Mouse (Mus musculus) gastrocnemius, postnatal 25 days (tissue): ENCODE results near the gene Daglb. TPM values are rescaled to one million over a fixed set of nuclear protein-coding genes. Genes with fewer than 3 reads are reported as not detected.

Source experiments
- DNase-seq: peaks from one replicate; pipeline ENCODE4 v3.0.0; 2022
- long read RNA-seq, 2 experiments: library from polyadenylated mRNA; stranded (forward); transcript quantifications; one replicate each; pipeline ENCODE4 v2.0.0; 2021
- total RNA-seq, 2 experiments: library from RNA; stranded (reverse); gene quantifications; 1 replicate in 1 of 2; 2 replicates in 1 of 2; pipeline ENCODE4 v1.2.3; 2021

The Daglb gene
- 1 to 10 TPM; 6.0 to 7.2 TPM for total RNA-seq
- long read RNA-seq, experiment 1, full-length matches to known transcripts: 5 of 8 reads
- long read RNA-seq, experiment 1, partial matches to known transcripts: 2 of 8 reads
- long read RNA-seq, experiment 1, other reads (novel, unspliced or antisense): 1 of 8 reads
- long read RNA-seq, experiment 2, full-length matches to known transcripts: 12 of 15 reads
- long read RNA-seq, experiment 2, partial matches to known transcripts: 2 of 15 reads
- long read RNA-seq, experiment 2, other reads (novel, unspliced or antisense): 1 of 15 reads

DNA sequence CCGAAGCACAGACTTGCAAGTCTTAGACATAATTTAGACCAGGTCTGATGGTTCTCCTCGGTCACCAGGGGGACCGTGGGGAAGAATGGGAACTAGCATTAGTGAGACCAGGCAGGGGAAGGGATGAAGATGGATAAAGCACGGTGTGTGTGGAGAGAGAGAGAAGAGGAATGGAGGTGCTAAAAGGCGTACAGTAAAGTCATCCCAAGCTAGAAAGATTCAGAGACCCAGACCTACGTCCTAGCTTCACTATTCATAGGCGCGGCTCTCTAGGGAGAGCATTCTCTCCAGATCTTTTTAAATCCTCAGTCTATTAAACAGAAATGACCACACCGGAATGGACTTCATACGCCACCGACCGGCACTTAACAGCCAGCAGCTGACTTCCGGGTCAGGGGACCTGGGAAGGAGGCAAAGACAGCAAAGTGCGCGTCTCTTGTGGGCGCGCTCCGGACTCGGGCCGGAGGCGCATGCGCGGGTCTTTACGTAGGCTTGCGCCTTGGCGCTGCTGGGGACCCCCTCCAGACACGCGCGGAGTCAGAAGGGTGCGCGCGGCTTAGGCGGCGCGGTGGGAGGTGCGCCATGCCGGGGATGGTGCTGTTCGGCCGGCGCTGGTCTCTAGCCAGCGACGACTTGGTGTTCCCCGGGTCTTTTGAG is at the start of gene Daglb:
Daglb (plus strand) TSS at position 485 of the 657 bp plus-strand sequence.
- peak; percentile 87 for DNase-seq

- DNase-seq: no peak
Measured at GRCm38 (mm10) chr5:143421484-143421883, 42.9 kb upstream of the Daglb start.

DNA sequence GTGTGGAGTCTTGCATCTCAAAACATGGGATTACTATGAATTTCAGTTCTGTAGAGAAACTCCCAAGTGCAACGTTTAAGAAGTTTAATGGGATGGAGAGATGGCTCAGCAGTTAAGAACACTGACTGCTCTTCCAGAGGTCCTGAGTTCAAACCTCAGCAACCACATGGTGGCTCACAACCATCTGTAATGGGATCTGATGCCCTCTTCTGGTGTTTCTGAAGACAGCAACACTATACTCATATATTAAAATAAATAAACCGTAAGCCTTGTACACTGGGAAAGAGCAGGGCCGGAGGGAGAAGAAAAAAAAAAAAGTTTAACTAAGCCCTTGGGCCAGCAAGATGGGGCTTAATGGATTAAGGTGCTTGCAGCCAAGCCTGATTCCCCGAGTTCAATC is 41.4 kb upstream of the Daglb start:
- DNase-seq: no peak

DNA sequence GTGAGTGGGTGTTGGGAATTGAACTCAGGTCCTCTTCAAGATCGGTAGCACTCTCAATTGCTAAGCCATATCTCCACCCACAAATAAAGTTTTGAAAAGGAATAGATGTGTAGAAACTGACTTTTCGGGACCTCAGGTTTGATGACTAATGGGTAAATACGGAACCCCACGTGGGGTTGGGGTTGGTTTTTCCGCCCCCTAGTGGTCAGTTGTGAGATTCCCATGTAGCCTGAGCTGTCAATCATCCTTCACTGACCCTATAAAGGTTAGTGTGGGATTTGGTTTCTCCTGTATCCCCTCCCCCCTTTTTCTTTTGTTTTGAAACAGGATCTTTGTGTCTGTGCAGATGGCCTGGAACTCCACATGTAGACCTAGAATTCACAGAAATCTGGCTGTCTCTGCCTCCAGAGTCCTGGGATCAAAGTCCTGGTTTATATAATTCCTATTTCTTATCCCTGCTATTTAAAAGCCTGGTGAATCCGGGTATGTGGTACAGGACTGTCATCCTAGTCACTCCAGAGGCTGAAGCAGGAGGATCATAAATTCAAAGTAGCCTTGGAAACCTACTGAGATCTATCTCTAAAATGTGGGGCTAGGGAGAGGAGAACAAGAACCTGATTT is 40.4 kb upstream of the Daglb start:
- no peak for DNase-seq

GRCm38 (mm10) chr5:143434421-143434820 is 30.0 kb upstream of the Daglb start:
- DNase-seq: peak; percentile 41

- no peak for DNase-seq
Measured at GRCm38 (mm10) chr5:143441298-143441697, 23.1 kb upstream of the Daglb start.

DNA sequence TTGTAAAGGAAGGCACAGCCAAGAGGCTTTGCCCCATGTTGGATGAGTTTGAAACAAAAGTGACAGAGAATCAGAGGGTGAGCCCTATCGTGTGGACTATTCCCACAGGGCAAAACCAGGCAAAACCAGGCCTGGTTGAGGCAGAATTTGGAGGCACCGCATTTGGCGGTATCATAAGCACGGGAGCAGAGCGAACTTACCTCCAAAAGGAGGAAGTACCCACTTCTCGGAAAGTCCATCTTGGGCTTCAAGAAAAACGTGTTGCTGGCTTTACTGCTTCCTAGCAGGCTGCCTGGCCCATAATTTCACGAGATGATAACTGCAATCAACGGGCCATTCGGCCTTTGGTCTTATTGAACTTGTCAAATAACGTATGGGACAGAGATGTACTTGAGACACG is 22.6 kb upstream of the Daglb start:
- DNase-seq: no peak

DNA sequence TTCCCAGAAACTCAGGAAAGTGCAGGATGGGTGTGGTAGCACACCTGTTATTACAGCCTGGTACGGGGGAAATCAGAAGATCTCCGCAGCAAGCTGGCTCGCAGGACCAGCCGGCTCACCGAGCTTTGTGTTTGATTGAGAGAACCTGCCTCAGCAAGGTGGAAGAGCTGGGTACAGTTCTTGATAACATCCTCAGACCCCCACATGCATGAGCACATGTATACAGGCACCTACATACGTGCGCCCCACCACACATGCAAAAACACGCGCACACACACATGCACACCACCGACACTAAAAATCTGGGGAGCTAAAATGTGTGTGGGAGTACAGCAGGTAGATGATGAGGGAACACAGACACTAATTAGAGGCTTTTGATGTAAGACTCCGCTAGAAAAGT is 713 bp upstream of the Daglb start:
- no peak for DNase-seq

- DNase-seq: no peak
Measured at GRCm38 (mm10) chr5:143464757-143465118, 354 bp downstream of the Daglb start.

DNA sequence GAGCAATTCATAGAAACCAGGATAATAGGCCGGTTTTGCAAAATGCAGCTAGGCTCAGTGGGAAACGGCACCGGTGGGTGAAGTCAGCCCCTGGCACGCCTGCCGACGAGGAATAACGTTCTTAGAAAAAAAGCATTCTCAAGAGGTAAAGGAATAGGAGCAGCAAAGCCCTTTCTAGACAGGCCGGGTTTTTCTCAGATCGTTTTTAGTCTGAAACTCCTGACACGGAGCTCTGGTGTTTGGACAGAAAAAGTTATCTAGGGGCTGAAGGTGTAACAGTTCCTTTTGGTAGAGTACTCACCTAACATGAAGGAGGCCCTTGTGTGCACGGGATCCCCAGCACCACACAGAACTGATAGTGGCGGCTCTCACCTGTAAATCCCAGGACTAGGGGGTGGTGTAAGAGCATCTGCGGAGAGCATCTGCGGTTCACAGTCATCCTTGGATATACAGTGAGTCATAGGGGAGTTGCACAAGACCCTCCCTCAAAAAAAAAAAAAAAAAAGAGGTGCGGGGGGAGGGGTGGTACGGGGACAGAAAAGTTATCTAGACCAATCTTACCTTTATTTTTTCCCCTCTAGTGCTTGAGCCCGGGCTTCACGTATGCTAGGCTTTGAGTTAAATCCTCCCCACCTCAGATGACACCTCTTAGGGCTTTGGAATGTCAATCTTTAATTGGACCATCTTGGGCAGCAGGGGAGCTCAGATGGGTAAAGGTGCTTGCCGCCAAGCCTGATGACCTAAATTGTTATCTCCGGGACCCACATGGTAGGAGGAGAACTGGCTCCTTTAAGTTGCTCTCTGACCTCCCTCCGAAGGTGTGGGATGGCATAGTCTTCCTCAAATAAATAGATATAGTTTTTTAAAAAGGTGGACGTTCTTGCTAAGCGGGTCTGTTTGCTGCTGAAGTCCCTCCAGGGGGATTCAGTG is 1.0 kb downstream of the Daglb start:
- no peak for DNase-seq

- DNase-seq: no peak
Measured at GRCm38 (mm10) chr5:143466891-143467669, 2.7 kb downstream of the Daglb start.

DNA sequence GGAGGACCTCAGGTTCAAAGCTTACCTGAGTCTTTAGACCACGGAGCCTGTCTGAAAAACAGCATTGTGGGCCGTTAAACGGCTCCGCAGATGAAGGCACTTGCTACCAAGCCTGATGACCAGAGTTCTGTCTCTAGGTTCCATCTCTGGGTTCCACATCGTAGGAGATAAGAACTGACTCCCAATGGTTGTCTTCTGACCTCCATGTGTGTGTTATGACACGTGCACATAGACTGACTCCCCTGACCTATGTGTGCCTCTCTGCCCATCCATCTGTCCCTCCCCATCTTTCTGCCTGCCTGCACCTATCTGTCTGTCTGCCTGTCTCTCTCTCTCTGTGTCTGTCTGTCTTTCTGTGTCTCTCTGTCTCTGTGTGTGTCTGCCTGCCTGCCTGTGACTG is 3.5 kb downstream of the Daglb start:
- no peak for DNase-seq

GRCm38 (mm10) chr5:143469628-143470027 is 5.2 kb downstream of the Daglb start:
- DNase-seq: no peak

DNA sequence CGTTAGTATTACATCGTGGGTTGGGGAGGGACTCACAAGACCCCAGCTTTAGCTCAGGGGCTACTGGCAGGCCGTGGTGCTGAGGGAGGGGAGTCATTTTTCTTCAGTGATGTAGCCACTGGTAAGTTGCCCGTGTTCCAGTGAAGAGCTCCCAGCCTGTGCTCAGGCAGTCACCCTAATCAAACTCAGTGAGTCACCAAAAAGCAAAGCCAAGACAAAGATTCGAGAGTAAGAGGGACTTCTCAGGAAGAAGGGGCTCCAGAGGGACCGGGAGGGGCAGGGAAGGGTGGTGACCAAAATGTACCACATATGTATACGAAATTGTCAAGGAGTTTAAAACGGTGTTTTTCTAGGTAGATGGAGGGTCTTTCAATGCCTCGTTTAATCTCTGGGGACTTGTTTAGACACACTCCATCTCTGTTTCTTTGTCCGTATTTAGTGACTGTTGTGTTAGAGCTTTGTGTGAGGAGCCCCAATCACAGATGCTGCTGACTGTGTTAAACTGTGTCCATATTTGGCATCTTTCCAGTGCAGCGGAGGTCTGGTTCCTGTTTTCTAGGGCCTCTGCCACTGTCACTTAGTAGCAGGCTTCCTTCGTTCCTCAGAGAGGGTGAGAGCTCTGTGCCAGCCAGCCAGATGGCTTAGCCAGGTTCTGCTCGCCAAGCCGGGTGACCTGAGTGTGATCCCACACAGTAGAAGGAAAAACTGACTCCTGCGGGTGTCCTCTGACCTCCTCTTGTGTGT is 6.2 kb downstream of the Daglb start:
- DNase-seq: peak; percentile 24

DNA sequence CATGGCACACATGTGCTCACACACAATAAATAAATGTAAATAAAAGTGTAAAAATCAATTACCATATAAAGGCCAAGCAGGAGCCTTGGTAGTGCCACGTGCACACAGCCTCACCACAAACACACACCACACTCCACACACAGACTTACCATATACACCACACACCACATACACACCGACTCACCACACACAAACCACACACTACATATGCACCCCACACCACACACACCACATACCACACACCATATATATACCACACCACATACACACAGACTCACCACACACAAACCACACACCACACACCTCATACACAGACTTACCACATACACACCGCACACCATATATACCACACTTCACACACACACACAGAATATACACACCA is 6.8 kb downstream of the Daglb start:
- DNase-seq: no peak

- DNase-seq: no peak
Measured at GRCm38 (mm10) chr5:143471953-143472618, 7.7 kb downstream of the Daglb start.

DNA sequence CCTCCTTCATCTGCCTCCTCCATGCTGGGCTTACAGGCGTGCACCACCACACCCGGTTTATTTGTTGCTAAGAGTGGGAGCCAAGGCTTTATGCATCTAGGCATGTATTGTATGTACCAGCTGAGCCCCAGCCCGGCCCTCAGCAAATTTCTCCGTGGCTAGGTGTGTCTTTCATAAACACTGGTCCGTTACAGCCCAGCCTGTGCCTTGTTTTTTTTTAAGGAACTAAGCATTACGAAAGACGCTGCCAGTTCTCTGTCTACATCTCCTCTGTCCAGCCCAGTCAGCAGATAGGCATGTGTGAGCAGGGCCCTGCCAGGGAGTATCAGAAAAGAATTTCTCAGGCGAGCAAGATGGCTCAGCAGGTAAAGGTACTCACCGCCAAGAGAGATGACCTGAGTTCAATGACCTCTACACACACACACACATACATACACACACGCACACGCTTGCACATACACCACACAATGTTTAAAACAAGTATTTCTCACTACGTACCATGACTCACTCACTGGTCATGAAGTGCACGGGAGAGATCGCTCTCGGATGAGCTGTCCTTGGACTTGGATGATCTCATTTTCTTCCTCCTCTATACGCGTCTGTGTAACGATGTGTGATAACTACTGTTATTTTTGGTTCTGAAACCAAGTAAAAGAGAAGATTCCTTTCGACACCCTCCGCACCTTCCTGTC is 10.9 kb downstream of the Daglb start:
- no peak for DNase-seq

DNA sequence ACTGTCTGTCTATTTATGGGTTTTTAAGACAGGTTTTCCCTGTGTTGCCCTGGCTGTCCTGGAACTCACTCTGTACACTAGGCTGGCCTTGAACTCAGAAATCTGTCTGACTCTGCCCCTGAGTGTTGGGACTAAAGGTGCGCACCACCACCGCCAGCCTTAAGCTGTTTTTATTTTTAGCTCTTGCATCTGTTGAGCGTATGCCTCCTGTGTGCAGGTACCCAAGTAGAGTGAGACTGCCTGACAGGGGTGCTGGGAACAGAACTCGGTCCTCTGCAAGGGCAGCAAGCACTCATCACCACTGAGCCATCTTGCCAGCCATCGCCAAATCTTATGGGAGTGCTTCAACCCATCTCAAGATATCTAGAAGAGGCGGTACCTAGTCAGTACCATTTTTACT is 11.6 kb downstream of the Daglb start:
- DNase-seq: no peak

DNA sequence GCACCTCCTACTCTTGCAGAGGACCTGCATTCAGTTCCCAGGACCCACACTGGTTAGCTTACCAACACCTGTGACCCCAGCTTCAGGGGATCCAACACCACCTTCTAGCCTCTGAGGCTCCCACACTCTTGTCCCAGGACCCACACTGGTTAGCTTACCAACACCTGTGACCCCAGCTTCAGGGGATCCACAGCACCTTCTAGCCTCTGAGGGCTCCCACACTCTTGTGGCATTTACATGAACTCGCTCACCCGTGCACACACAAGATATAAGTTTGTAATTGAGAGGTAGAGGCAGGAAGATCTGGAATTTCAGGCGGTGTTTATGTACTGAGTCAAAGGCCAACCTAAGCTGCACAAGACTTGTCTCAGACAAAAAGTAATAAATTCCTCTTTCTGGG is 13.5 kb downstream of the Daglb start:
- no peak for DNase-seq

GRCm38 (mm10) chr5:143484955-143485354 is 20.6 kb downstream of the Daglb start:
- DNase-seq: no peak
